Mouse (Mus musculus) olfactory bulb, adult 2 months (tissue): ENCODE measurements around the gene Tspan14. TPM values are rescaled to one million over a fixed set of nuclear protein-coding genes. Genes with fewer than 3 reads are reported as not detected.

Experiments used
- H3K27ac ChIP-seq: fragments of 200-500 bp; 2 replicates; pipeline ENCODE4 v1.5.1; 2012; ENCODE audit warnings: low read depth, low read length; ENCODE audit not compliant: insufficient read depth
- H3K4me1 ChIP-seq: fragments of 200-500 bp; 2 replicates; pipeline ENCODE4 v1.6.1; 2012; ENCODE audit warnings: low read length; ENCODE audit not compliant: control insufficient read depth, insufficient read depth
- H3K4me3 ChIP-seq: fragments of 200-500 bp; 2 replicates; pipeline ENCODE4 v1.5.1; 2012; ENCODE audit warnings: mild to moderate bottlenecking, low read depth, low read length, moderate library complexity; ENCODE audit not compliant: insufficient read depth
- CTCF ChIP-seq: fragments of 200-500 bp; IDR thresholded peaks from 2 replicates; pipeline ENCODE4 v1.5.1; 2012; ENCODE audit warnings: low read depth, mild to moderate bottlenecking, low read length, moderate library complexity; ENCODE audit not compliant: insufficient read depth
- POLR2A ChIP-seq: fragments of 200-500 bp; IDR thresholded peaks from 2 replicates; pipeline ENCODE4 v1.6.1; 2012; ENCODE audit warnings: mild to moderate bottlenecking, low read depth, low read length, moderate library complexity; ENCODE audit not compliant: insufficient read depth
- WGBS: fragments of 180-500 bp; shearing (Covaris S2); methylation state at CpG from one replicate; pipeline ENCODE4 v1.1.7; 2018; 5-methylcytosine and 5-hydroxymethylcytosine counted together
- polyA plus RNA-seq: library from polyadenylated mRNA; stranded (reverse); fragments of >200 nt; gene quantifications from 2 replicates; pipeline ENCODE4 v1.2.4, GENCODE M21; 2012; ENCODE audit warnings: low replicate concordance; ENCODE audit not compliant: missing spikeins, insufficient read depth, insufficient read length

The Tspan14 gene
- polyA plus RNA-seq, 1 experiment, result not detected

GRCm38 (mm10) chr14:40956252-40957146, 10.1 kb downstream of the Tspan14 start:
- Histone ChIP-seq H3K27ac (peak overlapping the region; percentile 76), H3K4me1 (peaks cover 32% of the 10 kb centered on the region), H3K4me3 (no peak overlapping the region)
- TF ChIP-seq CTCF (no peak), POLR2A (no peak)
- 44% methylated on average over 13 of the region's 13 CpGs for WGBS

- Histone ChIP-seq H3K4me3 (no peak overlapping the region), H3K27ac (peak overlapping the region; percentile 76), H3K4me1 (peaks cover 32% of the 10 kb centered on the region)
- 9% methylated on average over 10 of the region's 10 CpGs for WGBS
- no peak for TF ChIP-seq POLR2A
- TF ChIP-seq CTCF, result no peak
Observed at GRCm38 (mm10) chr14:40955596-40956251, 10.9 kb downstream of the Tspan14 start.

DNA sequence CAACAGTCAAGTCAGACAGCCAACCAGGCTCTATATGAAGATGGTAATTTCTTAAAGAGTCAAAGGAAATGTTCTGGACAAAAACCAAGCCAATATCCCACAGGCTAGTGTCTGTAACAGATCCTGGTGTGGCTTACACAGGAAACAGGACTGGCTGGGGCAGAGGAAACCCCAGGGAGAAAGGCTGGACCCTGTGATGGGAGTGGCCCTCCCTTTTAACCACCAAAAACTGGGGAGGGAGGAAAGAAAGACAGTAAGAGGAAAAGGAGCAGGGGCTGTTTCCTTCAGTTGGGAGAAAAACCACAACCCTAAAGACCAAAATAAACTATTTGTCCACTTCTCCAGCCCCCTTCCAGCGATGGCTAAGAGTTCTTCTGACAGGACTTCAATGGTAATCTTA, 11.5 kb downstream of the Tspan14 start:
- TF ChIP-seq POLR2A, result no peak
- no peak for TF ChIP-seq CTCF
- Histone ChIP-seq H3K4me1 (peaks cover 36% of the 10 kb centered on the region), H3K27ac (0 out of 2 replicates have a peak overlapping the region, but pooled peaks have one; percentile 76), H3K4me3 (no peak overlapping the region)
- WGBS, result 68% methylated on average over 1 of the region's 1 CpGs

DNA sequence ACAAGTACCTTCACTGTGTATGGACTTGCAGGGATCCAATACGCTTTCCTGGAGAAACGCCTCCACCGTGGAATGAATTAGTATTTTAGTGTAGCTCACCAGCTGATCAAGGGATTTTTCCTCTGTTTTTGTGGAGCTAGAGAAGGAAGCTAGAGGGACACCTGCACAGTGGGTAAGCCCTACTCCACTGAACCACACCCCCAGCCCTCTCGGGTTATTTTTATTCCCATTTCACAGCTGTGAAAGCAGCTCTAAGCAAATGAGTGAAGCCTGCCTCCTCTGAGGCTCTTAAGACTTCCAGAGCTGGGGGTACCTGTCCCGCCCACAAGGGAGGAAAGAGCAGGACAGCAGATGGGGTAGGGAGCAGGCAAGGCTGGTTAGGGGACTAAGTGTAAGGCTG, 13.2 kb downstream of the Tspan14 start:
- no peak overlapping the region for H3K27ac ChIP-seq
- no peak overlapping the region for H3K4me3 ChIP-seq
- no peak for TF ChIP-seq CTCF
- no peak for TF ChIP-seq POLR2A
- 79% methylated on average over 5 of the region's 5 CpGs for WGBS
- H3K4me1 ChIP-seq, result peaks cover 41% of the 10 kb centered on the region

DNA sequence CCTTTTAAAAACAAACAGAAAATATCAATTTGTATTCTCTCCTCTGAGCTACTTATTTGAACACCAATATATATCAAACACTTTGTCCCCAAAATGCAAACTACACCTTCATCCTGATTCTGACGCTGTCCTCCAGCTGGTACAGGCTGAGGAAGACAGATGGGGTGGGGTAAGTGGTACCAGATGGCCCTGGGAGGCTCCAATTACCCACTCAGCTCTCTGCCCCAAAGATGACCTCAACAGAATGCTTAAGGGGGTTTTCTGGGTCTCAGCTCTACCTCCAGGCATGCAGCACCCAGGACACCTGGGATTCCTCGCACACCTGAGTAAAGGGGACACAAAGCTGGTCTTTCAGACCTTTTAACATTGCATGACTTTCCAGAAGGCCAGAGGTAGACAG, 13.9 kb downstream of the Tspan14 start:
- peaks cover 38% of the 10 kb centered on the region for H3K4me1 ChIP-seq
- no peak for TF ChIP-seq POLR2A
- TF ChIP-seq CTCF, result no peak
- H3K4me3 ChIP-seq, result no peak overlapping the region
- 90% methylated on average over 2 of the region's 2 CpGs for WGBS
- H3K27ac ChIP-seq, result no peak overlapping the region

GRCm38 (mm10) chr14:40952301-40952700, 14.3 kb downstream of the Tspan14 start:
- TF ChIP-seq POLR2A (no peak), CTCF (no peak)
- H3K27ac ChIP-seq, result no peak overlapping the region
- H3K4me3 ChIP-seq, result no peak overlapping the region
- peaks cover 38% of the 10 kb centered on the region for H3K4me1 ChIP-seq
- WGBS, result 93% methylated on average over 3 of the region's 3 CpGs

DNA sequence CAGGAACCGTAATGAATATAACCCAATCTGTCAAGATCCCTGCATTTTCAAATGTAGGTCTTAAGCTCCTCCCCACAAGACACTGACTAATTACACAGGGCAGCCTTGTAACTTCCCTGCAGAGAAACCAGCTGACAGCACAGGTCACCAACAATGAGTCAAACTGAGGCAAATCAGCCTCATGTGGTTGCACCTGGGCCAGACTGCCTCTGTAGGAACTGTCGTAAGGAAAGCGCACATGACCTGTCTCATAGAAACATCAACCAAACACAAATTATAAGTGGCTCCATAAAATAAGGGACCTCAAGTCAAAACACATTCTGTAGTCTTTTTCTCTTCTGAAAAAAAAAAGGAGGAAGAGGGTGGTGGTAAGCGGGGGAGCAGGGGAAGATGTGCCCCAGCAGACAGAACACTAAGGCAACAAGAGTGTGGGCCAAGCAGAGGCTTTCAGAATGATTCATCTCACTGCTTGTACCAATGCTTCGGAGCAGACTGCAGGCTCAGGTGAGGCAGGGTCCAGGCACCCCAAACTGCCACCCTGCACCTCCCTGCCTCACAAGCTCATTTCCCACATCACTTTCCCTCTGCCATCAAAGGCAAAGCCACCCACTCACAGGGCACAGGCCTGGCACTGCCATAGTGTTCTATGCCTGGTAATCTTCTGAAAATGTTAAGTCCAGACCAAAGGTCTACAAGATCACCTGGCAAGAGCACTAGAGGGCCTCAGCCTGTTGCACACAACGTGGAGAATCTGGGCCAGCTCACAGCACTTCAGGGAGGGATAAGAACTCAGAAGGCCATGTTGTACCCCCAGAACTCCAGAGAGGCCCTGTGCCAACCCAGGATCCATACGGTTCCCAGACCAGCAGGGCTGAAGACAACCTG, 16.6 kb downstream of the Tspan14 start:
- 58% methylated on average over 7 of the region's 7 CpGs for whole genome bisulfite sequencing
- TF ChIP-seq POLR2A, result no peak
- no peak for TF ChIP-seq CTCF
- no peak overlapping the region for H3K4me3 ChIP-seq
- H3K27ac ChIP-seq, result peak overlapping the region; percentile 32
- H3K4me1 ChIP-seq, result peaks cover 21% of the 10 kb centered on the region

DNA sequence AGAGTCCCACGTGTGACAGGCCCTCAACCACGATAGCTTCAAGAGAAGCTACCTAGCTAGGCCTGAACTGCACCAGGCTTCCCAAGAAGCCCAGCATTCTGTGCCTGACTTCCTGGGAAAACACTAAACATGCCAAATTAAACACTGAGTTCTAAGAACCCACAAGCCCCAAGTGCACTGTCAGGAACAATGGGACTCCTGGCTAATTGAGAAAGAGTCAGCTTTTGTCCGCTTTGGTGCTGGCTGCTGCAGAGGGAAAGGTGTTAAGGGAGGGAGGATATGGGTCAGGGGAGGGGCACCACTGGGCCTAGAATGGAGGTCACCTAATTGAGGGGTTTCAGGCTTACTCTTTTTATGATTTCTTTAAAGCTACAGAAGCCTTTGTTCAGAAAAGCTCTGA, 17.6 kb downstream of the Tspan14 start:
- no peak for TF ChIP-seq POLR2A
- TF ChIP-seq CTCF, result no peak
- peak overlapping the region; percentile 59; the same call in 1 of the 2 replicates for H3K27ac ChIP-seq
- 58% methylated on average over 3 of the region's 3 CpGs for WGBS
- H3K4me3 ChIP-seq, result no peak overlapping the region
- H3K4me1 ChIP-seq, result peaks cover 21% of the 10 kb centered on the region

DNA sequence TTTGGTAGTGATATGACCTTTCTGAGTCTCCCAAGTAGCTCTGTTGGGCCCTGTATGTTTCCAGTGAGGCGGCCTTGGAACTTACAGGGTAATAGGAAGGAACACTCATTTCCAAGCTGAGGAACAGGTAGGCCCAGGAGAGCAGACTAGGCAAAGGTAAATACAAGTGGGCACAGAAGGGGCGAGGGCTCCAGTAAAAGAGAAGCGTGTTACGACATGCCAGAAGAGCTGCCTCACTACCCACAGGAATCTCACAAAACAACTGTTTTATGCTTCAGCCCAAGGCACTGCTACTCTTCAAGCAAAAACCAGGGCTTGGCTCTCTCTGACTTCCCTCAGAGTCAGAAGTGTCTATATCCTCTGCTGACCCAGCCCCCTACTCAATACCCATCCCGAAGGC, 18.1 kb downstream of the Tspan14 start:
- no peak overlapping the region for H3K27ac ChIP-seq
- H3K4me3 ChIP-seq, result no peak overlapping the region
- 93% methylated on average over 5 of the region's 5 CpGs for WGBS
- H3K4me1 ChIP-seq, result peaks cover 21% of the 10 kb centered on the region
- TF ChIP-seq POLR2A, result no peak
- TF ChIP-seq CTCF, result no peak
